Mouse (Mus musculus) hematopoietic stem cell, adult 5-6 weeks (primary cell): Measurements from ENCODE around the gene Proser3. TPM values are rescaled to one million over a fixed set of nuclear protein-coding genes. Genes with fewer than 3 reads are reported as not detected.
A peak's percentile ranks its signal among the peaks of the same experiment; 100 is the strongest.

Experiments
- ATAC-seq, 2 experiments: fragments of 125-278 bp in 1 of 2; replicated peaks in 1 of 2; 2 replicates each; pipeline ENCODE4 v1.8.0; 2016 to 2017; ENCODE audit warnings: inconsistent platforms in 2 of 2, mild to moderate bottlenecking in 2 of 2, moderate number of reproducible peaks in 2 of 2, low read depth in 1 of 2, moderate TSS enrichment in 1 of 2; ENCODE audit not compliant: low FRiP score in 2 of 2, poor library complexity in 2 of 2, severe bottlenecking in 2 of 2, insufficient read depth in 1 of 2, low TSS enrichment in 1 of 2
- total RNA-seq: library from RNA; stranded (forward); fragments of 172-1452, 232-1000 nt; gene quantifications from 2 replicates; pipeline ENCODE4 v1.2.3, GENCODE M21; 2017

The Proser3 gene
- 14.4 and 17.1 TPM in 2 replicates for total RNA-seq

DNA sequence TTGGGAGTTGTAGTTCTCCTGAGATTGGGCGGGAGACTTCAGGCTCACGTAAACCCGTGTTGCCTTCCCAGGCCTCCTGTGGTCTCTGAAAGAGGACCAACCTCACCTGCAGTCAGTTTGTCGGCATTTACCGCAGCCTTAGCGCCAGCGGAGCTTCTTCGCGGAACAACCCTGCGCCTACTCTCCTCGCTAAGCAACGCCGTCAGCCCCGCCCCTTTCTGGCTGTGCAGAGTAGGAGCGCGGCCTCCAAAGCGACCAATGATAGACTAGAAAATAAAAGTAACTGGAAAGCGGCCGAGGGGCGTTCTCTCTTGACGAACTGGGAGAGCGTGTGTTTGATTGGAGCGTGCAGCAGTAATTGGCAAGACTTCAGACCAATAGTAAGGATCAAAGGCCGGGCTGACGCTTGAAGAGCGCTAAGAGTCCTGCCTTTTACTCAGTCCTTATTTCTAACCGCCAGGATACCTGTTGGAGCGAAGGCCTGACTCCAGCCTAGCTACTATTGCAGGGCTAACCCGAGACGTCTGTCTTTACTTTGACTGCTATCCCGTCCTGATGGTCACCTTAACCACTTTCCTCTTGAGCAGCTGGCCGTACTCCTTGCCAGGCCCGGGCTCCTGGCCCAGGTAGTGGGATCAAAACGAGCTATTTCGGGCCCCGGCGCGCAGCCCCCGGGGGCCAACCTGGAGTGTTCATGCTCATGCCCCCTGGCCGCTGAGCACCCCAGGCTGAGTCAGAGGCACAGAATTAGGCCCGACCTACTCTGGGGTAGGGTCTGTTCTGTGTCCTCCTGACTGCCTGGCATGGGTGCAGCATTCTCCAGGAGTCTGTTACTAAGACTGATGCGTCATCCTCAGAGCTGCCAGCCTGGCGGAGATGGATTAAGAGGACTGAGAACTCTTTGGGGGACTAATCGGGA is at the start of gene Proser3, which contains the start of gene Hspb6:
Gene Proser3, minus strand, starts transcription at position 198 of the 919 bp plus-strand sequence.
Gene Hspb6, plus strand, starts transcription at position 77 of the 919 bp plus-strand sequence.
- peak; percentile 86 to 92 for ATAC-seq

GRCm38 (mm10) chr7:30600651-30601050 is 48.6 kb upstream of the Proser3 start:
- no peak for ATAC-seq

DNA sequence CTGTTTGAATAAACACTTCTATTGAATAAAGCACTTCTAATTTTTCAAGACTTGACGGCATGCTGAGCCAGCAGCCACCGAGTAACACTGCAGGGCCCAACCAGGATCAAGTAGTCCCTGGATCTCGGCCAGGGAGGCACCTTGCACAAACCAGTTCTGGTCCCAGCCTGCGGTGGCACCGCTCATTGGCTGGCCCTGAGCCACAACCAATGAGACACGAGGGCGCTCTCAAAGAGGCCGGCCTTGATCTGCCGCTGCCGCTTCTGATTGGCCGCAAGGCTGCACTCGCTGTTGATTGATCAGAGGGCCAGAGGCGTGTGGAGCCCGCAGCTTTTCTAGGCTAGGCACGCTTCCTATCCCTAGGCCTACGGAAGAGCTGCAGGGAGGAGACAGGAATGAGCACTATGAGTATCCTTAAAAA is 47.8 kb upstream of the Proser3 start:
- ATAC-seq, result peak; percentile 99

- ATAC-seq, result no peak
Measured at GRCm38 (mm10) chr7:30598786-30599185, 46.7 kb upstream of the Proser3 start, which contains the start of gene Zbtb32. TSS of gene Zbtb32 (minus strand) at chr7:30598909.

DNA sequence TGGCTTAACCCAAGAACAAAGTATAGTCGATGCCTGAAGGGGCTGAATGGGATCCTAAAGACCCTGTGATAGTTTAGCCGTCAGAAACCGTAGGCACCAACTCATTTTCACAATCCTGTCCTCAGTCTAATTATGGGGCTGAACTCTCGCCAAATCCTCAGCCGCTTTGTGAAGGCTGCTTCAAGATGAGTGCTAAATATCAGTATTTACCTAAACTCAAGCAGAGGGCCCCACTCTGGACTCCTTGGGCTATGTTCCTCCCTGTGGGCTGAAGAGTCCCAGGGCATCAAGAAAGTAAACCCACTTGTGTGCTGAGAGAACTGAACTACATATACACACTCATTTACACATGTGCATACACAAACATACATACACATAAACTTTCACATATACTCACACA is 44.7 kb upstream of the Proser3 start:
- ATAC-seq, result no peak

- ATAC-seq, result no peak
Measured at GRCm38 (mm10) chr7:30596093-30596492, 44.0 kb upstream of the Proser3 start.

DNA sequence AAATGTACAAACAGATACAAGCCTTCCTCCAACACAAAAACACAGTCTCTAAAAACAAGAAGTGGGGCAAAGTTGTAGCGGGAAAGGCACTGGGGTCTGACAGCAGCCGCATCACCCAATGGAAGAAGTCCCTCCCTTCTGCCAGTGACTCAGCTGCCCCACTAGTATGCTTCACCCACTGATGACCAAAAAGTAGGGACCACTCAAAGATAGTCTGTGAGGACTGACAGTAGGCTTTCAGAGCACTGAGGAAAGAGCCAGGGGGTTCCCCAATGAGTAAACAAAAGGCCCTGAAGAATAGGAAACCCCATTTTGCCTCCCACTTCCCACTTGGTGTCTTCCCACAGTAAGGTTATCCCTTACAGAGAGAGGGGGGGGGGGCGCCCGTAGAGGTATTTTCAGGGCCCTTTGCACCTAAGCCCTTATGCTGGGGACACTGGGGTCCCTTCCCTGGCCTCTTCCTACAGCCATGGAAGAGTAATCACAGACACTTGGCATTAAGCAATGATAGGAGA is 42.5 kb upstream of the Proser3 start:
- no peak for ATAC-seq

- no peak for ATAC-seq
Measured at GRCm38 (mm10) chr7:30593579-30594509, 41.7 kb upstream of the Proser3 start.

GRCm38 (mm10) chr7:30592772-30593423 is 40.8 kb upstream of the Proser3 start:
- ATAC-seq, result no peak

DNA sequence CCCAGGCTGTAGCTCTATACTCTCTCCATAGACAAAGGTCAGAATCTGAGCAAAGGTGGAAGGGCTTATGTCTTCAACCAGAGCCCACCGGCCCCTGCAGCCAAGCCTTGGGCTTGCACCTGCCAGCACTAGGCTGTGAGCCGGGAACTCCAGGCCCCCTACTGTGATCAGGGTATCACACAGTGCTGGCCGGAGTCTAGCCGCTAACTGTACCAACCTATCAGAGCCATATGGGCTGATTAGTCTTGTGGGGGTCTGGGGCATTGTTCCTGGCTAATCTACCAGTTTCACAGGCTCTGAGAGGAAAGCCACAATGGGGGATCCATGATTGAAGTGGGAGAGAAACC is 39.5 kb upstream of the Proser3 start:
- ATAC-seq, result no peak

DNA sequence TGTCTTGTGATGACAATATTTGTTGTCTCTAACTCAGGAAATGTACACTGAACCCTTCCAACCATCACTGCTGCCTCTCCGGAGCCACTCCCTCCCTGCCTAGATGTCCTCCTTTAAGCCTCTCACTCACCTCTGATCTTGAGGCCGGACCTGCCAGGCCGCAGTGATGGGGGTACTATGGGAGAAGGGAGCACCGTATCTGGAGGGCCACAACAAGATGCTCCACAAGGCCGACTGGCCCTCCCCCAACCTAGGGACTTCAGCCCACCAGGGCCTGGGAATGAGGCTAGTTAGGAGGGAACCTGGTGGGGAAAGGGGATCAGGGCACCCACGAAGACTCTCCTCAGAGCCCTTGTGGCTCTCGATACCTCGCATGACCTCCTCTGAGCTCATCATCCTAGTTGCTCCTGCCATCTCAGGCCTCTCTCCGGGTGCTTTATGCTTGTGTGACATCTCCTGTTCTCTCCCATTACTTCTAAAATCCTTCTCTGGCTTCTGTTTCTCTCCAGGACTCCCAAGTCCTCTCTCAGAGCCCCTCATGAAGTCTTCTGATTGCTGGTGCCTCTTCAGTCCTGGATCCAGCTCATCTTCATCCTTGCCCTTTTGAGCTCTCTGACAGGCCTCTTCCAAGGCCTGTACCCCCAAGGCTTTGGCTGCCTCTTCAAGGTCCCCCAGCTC is 39.0 kb upstream of the Proser3 start:
- no peak for ATAC-seq

DNA sequence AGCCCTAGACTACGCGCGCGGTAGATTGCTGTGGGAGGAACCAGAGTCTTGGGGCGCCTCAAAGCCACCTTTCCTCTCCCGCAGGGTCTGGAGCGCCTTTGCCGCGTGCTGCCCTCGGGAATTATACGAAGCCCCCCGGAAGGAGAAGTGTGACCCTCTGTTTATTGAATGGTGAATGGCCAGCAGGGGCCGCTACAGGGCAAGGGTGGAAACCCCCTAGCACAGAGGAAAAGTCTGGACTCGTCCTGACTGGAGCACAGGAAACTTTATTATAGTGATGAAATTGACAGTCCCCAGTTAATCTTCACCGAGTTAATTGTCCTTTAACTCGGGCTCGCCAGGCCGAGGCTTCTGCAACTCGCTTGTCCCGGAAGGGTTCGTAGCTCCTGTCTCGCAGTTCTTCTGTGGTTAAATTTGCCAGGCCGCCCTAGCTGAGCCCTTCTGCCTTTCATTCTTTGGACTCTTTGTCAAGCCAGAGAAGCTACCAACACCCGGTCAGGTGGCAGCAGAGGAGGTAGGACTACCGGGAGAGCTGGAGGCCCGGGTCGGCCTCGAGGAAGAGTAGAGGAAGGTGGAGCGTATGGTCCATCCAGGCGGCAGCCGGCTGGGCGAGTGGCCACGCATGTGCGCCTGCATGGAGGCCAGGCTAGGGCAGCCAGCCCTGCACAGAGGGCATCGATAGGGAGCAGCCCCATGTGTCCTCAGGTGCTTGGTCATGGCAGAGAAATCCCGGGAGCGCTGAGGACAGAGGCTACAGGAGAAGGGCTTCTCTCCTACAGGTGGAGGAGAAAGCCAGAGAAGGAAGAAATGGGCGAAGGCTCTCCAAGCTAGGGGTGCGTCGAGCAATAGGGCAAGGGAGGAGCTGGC is 37.6 kb upstream of the Proser3 start:
- ATAC-seq, result peak; percentile 57 to 58

DNA sequence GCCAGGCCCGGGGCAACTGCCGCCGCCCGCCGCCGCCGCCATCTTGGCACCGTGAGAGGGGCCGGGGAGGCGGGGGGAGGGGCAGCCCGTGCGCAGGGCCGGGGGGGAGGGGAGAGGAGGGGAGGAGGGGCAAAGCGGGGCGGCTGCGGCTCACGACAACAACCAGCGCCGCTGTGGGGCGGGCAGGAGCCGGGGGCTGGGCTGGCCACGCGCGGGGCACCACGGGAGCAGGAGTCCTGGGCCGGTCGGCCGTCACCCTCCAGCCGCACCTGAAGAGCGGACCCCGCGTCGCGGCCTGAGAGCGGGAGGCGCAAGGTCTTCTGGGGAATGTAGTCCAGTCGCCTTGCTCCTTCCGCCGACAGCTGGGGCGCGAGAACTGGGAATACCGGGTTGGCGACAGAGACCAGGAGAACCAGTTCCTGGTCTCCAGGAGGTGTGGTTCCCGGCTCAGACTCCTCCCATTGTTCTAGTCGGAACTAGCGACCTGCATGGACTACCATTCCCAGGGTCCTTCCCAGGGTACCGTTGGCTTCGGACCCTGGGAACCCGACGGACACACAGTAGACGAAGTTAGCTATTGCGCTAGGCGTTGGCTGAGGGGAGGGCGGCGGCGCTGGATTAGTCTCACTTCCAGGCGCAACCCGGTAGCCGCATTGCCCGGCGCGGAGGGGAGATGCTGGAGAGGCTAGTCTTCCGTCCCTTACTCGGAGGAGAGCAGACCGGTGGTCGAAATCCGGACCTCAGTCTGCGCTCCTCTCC is 36.8 kb upstream of the Proser3 start, which contains the start of gene Kmt2b:
Gene Kmt2b, minus strand, starts transcription at position 51 of the 759 bp plus-strand sequence.
- ATAC-seq, result peak; percentile 84

DNA sequence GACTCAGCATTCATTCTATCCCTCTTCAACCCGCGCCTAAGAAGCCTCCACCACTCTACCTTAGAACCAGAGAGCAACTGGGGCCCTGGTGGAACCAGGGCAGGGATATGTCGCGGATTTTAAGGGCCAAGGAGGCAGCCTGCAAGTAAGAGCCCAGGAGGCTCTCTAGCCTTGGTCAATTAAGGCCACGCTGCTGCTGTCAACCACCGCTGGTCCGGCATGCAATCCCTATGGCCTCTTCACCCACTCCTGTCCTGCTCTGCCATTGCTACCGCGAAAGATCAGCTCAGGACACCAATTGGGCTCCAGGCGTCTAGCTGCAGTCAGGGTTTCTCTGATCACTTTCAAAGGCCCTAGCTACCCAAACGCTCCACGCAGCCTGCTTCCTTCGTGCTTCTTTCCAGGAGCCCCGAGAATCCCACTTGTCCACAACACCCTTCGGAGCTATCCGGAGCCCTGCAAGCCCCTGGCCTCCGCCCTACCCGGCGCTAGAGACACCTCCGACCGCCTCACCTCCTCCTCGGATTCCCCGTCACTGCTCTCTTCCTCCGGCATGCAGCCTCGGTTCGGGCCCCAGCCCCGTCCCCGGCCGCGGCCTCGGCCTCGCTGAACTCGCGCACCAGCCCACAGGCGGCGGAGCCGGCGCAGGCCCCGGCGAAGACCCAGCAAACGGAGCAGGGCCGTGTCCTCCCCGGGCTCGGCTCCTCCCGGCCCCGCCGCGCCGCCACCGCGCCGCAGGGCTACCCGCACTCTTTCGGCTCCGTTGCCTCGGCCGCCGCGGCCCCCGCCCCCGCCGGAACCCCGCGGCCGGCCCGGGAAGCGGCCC is 36.0 kb upstream of the Proser3 start:
- ATAC-seq, result no peak
